Mouse (Mus musculus): Measurements from ENCODE around the gene Wdr81. TPM values are rescaled to one million over a fixed set of nuclear protein-coding genes. Genes with fewer than 3 reads are reported as not detected.

Wdr81 gene
- polyA plus RNA-seq (2017; shearing (Covaris generic)): 1 to 10 TPM; 6.3 to 9.9 TPM

DNA sequence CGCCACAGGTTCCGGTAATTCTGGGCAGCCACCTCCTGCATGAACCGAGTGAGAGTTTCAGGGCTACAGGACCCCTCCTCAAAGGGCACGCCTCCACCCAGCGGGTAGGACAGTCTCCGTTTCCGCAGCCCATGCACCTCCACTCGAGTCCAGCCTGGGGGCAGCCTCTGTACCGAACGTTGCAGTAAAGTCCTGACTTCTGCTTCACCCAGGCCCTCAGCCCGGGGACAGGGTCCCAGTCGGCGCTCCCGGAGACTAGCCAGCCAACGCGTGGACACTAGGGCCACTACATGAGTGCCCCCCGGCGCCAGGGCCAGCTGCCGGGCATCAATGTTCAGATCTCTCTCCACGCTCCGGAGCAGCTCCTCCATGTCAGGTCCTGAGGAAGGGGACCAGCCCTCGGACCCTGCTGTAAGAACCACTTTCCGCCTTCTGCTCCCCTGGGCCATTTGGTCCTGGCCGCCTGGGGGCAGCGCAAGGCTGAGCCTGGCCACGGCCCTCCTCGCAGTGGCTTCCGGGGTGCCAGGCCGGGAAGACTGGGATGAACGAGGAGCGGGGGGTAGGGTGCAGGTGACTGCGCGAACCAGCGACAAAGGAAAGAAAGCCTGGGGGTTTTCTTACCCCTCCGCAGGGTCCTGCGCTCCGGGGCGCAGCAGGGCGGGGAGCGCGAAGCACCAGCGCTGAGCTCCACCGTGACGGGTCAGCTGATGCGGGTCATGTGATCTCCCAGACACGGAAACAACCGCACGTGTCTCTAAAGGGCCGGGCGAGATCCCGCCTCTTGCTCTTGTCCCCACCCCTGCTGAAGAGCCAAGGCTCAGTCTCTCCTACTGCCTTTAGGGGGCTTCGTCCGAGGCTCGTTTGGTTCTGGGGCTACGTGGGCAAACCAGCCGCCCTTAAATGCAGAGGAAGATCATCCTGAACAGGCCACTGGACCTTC is at the start of gene Wdr81:
Gene Wdr81, minus strand, starts transcription at position 727 of the 940 bp plus-strand sequence.
- peak; percentile 98 for ATAC-seq

GRCm38 (mm10) chr11:75498126-75498525 is 43.6 kb upstream of the Wdr81 start:
- no peak for ATAC-seq

DNA sequence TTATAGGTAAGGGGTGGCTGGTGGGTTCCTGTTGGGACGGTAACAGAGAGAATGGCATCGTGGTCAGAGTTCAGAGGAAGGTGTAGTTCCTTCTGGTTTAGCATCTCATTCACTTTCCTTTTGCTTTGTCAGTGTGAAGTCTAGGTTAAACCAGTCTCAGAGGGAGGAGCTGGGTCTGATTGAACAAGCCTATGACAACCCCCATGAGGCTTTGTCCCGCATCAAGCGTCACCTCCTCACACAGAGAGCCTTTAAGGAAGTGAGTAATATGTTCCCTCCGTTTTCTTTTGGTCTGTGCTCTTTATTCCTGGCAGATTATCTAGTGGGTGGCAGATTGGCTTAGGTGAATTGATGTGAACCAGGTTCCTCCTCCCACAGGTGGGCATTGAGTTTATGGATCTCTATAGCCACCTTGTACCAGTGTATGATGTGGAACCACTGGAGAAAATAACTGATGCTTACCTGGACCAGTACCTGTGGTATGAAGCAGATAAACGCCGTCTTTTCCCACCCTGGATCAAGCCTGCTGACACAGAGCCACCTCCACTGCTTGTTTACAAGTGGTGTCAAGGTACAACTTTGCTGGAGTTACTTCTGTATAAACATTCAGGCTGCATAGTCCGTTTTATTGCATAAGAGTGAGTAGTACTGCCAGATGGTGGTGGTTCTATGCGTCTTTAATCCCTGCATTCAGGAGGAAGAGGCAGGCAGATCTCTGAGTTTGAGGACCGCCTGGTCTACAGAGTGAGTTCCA is 40.0 kb upstream of the Wdr81 start:
- ATAC-seq: no peak

- ATAC-seq: no peak
These were observed 33.0 kb upstream of the Wdr81 start for GRCm38 (mm10) chr11:75487496-75487895.

- peak; percentile 100 for ATAC-seq
These were observed 32.2 kb upstream of the Wdr81 start, which contains the start of gene Prpf8 for GRCm38 (mm10) chr11:75486601-75487285. TSS of gene Prpf8 (plus strand) at chr11:75486816.

DNA sequence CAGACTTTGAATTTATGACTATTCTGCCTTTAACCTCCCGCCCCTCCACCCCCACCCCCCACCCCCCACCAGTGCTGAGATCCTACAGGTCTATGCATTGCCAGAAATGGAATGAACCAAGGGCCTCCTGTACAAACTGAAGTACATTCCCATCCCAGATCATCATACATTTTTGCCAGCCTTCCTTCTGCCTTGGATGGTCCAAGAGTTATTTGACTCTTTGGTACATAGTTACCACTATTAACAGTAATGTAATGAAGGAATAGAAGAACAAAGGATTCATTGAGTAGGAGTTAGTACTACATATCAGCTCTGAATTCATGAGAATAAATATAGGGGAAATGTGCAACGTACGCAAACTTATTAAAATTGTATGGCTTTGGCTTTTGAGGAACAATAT is 31.7 kb upstream of the Wdr81 start:
- ATAC-seq: no peak

DNA sequence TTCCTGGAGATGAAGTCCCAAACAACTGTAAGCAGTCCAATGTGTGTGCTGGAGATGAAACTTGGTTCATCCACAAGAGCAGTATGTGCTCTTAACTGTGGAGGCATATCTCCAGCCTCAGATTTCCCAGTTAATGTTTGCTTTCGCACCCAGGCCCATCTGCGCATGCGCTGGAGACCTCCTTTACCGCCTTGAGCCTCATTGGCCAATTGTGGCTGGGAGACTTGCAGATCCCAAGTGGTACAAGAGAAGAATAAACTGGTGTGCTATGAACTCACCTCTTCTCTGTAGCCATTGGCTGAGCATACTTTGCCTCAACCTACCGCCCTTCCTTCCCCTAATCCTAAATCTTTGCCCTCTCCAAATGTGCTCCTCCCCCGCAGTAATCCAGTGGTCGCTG is 18.9 kb upstream of the Wdr81 start:
- ATAC-seq: no peak

GRCm38 (mm10) chr11:75472469-75473081 is 18.1 kb upstream of the Wdr81 start:
- peak; percentile 84 for ATAC-seq

- no peak for ATAC-seq
These were observed 16.2 kb upstream of the Wdr81 start for GRCm38 (mm10) chr11:75470675-75471074.

DNA sequence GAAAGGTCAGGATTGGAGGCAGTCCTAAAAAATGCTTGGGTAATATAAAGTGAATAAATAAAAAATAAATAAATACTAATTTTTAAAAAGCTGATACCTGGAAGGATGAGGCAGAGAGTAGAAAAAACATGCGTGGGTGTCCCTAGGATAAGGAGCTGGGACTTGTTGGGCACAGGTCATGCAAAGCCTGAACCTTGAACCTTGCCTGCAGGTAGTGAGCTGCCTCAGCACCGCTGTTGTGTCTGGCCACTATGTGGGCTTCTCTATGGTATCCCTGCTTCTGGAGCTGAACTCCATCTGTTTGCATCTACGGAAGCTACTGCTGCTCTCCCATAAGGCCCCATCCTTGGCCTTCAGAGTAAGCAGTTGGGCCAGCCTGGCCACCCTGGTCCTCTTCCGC is 14.7 kb upstream of the Wdr81 start:
- no peak for ATAC-seq

DNA sequence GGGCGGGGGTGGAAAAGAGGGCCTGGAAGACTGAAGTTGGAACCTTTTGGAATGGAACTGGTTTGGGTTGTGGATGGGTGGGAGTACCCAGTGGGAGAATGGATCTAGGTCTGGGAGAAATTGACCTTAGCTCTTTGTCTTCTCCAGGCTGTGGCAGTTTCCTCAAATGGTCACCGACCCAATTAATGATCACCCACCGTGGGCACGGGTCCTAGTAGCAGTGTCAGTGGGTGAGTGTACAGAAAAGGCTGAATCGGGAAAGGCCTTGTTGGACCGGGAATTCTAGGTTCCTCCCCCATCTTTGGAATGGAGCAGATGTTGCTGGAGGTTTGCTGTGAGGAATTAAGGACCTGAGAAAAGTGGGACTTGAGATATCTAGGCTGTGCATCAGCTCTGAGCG is 13.9 kb upstream of the Wdr81 start:
- ATAC-seq: no peak

- peak; percentile 64 for ATAC-seq
These were observed 13.1 kb upstream of the Wdr81 start for GRCm38 (mm10) chr11:75467512-75468215.

GRCm38 (mm10) chr11:75466731-75467505 is 12.4 kb upstream of the Wdr81 start:
- ATAC-seq: no peak

DNA sequence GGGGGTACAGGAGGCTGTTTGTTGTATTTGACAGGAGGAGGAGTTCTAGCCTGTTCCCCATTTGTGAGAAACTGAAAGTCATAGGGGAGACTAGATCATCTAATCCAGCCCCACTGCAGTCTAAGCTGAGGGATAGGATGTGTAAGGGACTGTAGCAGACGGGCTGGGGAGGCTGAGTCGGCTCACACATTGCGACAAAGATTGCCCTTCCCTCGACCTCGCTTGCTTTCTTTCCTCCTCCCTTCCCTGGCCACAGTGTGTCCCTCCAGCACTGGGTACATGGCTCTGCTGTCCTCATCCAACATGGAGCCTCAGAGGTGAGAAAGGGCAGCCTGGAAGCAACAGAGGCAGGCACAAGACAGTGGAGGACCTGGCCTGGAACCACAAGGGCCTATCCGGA is 10.5 kb upstream of the Wdr81 start:
- no peak for ATAC-seq

DNA sequence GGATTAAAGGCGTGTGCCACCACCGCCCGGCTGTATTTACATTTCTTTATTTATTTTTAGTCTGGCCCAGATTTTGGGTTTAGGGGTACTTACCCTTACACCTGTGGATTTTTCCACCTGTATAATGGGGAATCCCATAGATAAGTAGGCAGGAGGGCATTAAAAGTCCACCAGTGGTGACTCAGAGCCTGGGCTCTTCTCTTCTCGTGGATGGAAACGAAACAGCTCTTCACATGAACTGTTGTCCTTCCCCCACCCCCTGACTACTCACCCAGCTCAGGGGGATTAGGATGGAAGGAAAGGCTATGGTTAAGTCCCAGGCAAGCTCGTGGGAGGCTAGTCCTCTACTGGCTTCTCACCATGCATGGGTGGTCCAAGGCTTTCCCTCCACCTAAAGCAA is 9.9 kb upstream of the Wdr81 start:
- ATAC-seq: no peak

GRCm38 (mm10) chr11:75463624-75464023 is 9.1 kb upstream of the Wdr81 start:
- no peak for ATAC-seq

DNA sequence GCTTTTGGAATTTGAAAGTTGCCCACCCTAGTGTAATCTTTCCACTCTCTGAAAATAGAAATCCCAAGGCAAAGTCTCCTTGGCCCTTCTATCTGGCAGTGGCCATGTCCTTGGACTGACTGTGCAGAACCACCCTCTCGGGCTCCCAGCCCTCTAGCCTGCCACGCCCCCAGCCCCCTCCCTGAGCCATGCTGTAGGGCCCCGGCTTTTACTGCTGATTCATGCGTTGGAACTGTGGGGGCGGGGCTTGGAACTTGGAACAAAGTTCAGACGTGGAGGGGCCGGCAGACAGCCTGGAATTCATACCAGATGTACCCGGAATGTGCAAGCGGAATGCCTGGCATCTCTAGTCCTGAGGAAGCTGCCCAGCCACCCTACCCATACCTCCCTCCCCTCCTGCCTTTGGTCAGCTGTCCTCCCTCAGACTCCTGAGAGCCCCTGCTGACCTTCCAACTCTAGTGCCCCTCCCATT is 8.4 kb upstream of the Wdr81 start:
- ATAC-seq: no peak

DNA sequence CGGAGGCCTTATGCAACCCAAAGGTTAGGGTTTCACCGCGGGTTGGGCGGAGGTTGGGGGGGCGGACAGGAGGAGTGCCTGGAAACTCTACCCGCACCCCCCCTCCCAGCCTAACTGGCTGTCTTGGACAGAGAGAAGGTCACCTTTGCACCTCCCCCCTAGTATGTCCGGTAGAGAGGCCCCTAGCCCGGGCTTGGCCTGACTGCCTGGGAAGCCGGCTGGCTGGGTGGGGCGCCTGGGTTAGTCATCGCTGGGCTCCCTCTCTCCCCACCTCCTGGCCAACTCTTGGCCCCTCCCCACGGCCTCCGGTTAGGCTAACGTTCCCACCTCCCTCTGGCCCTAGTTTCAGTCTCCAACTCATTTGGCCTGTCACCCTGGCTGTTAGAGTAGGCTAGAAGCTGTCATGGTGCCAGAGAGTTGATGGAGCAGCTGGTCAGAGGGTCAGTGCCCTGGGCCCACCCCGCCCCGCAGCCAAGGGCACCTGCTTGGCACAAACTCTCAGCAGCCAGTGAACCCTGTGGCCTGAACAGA is 7.8 kb upstream of the Wdr81 start:
- ATAC-seq: no peak

GRCm38 (mm10) chr11:75461743-75462252 is 7.3 kb upstream of the Wdr81 start:
- no peak for ATAC-seq
